Comparison of ENCODE assay signal across 8 mouse cellular contexts in the genomic region with DNA sequence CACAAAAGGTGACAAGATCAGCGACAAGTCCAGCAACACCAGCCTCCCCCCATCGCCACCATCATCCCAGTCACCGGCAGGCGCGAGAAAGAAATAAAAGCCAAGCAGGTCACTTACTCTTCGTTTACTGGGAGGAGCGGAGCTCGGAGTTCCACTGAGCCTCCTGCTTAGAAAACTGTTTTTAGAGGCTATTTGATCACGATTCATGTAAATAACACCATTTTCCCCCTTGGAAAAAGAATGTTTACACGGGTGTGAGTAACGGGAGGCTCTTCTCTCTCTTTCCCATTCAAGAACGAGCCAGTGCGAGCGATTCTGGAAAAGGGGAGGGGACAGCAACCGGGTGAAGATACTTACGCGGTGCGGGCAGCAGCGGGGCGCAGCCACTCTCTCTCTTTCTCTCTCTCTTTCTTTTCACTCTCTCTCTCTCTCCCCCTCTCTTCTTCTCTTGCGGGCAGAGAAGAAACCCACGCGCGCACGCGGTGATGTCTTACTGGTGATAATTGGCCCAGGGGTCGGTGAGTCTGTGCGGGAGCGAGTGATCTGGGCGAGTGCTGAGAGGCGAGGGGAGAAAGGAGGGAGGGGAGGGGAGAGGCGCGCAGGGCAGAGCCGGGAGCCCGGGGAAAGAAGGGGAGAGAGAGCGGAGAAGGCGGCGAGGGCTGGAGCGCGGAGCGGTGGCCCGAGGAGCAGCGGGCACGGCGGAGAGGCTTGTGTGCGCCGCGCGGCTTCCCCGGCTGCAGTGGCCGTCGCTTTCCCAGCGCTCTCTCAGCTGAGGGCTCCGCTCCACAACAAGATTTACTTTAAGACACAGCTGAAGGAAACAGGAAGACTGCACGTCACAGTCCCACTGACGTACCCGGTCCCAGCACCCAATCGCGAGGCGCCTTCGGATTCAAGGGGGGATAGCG. TPM values are rescaled to one million over a fixed set of nuclear protein-coding genes. Genes with fewer than 3 reads are reported as not detected.
DNase-seq lines count a peak whose midpoint lies in the region; ATAC-seq and TF ChIP-seq lines count a peak whose summit lies in the region.

A gene (minus strand): TSS at position 804 of the 908 bp plus-strand sequence.

- peaks cover 67% of the 10 kb centered on the region for H3K4me1 ChIP-seq in hindbrain, embryonic 13.5 days (replicated peaks)
- H3K4me1 ChIP-seq in lung, embryonic 14.5 days (ENCODE audit: insufficient read depth): peaks cover 6% of the 10 kb centered on the region; the same call in 1 of the 2 replicates

- H3K9ac ChIP-seq in hindbrain, embryonic 13.5 days: peak within 1 kb of the TSS; percentile 84
- H3K9ac ChIP-seq in lung, embryonic 14.5 days: peak within 1 kb of the TSS; percentile 42

- under 1% methylated on average over 48 of the region's 62 CpGs for WGBS in hindbrain, embryonic 13.5 days
- under 1% methylated on average over 61 of the region's 62 CpGs for whole genome bisulfite sequencing in lung, embryonic 14.5 days

- DNase-seq in adrenal gland, adult 2 months: peak; percentile 93
- DNase-seq in cerebellum, adult 9-11 months: peak; percentile 89
- peak; percentile 43 for DNase-seq in gastrocnemius, adult 18-20 months (ENCODE audit: low spot score)
- DNase-seq in layer of hippocampus, postnatal 14 days (ENCODE audit: low spot score in 2 of 2): peak; percentile 76 to 81
- DNase-seq in lung, embryonic 14.5 days: peak; percentile 89
- DNase-seq in retina, postnatal 7 days (ENCODE audit: low read depth, low spot score): peak; percentile 56
- no peak for DNase-seq in natural killer cell, adult 2 months (ENCODE audit: low spot score in 2 of 2)

- peak; percentile 93 for ATAC-seq in hindbrain, embryonic 13.5 days (ENCODE audit: low FRiP score)
- peak; percentile 90 for ATAC-seq in lung, embryonic 14.5 days (ENCODE audit: insufficient read depth)

- no peak for TF ChIP-seq CTCF in lung, embryonic 14.5 days (IDR thresholded peaks at IDR 0.05; ENCODE audit: low read depth)

- H3K4me3 ChIP-seq in hindbrain, embryonic 13.5 days: peak within 1 kb of the TSS; percentile 67
- H3K4me3 ChIP-seq in lung, embryonic 14.5 days (ENCODE audit: low read depth, low read length): peak within 1 kb of the TSS; percentile 56

- H3K27me3 ChIP-seq in hindbrain, embryonic 13.5 days: peaks cover 30% of the 10 kb centered on the region
- peaks cover 82% of the 10 kb centered on the region for H3K27me3 ChIP-seq in lung, embryonic 14.5 days (ENCODE audit: insufficient read depth, low read length)

- peak within 1 kb of the TSS; percentile 91 for H3K27ac ChIP-seq in hindbrain, embryonic 13.5 days
- peak within 1 kb of the TSS; percentile 65; the same call in 1 of the 2 replicates for H3K27ac ChIP-seq in lung, embryonic 14.5 days (ENCODE audit: low read depth)

- no peaks in the 10 kb centered on the region for H3K36me3 ChIP-seq in hindbrain, embryonic 13.5 days
- no peaks in the 10 kb centered on the region for H3K36me3 ChIP-seq in lung, embryonic 14.5 days (ENCODE audit: insufficient read depth)

- H3K9me3 ChIP-seq in hindbrain, embryonic 13.5 days: no peaks in the 10 kb centered on the region
- H3K9me3 ChIP-seq in lung, embryonic 14.5 days (ENCODE audit: low read depth, low read length): no peaks in the 10 kb centered on the region

- peak within 1 kb of the TSS; percentile 96 for H3K4me2 ChIP-seq in hindbrain, embryonic 13.5 days
- H3K4me2 ChIP-seq in lung, embryonic 14.5 days: peak within 1 kb of the TSS; percentile 96

RNA-seq across cellular contexts. Expression of the gene that starts here (rescaled TPM):
- total RNA-seq in adrenal gland, adult 2 months (2021): 10 to 100 TPM; 33.4 to 34.0 TPM
- 17.4 and 22.8 TPM in 2 replicates for polyA plus RNA-seq in adrenal gland, adult 2 months (2012; rRNA removed)
- total RNA-seq in gastrocnemius, adult 18-20 months (2021): 1 to 10 TPM; 2.1 to 3.0 TPM
- polyA plus RNA-seq in hindbrain, embryonic 13.5 days (2015; fragmentation: Nextera tagmentation; extraction: Ambion mirVana): 7.8 and 8.8 TPM in 2 replicates
- 100 to 1,000 TPM; 104 to 105 TPM for total RNA-seq in layer of hippocampus, postnatal 14 days (2021)
- 2.0 and 2.4 TPM in 2 replicates for polyA plus RNA-seq in lung, embryonic 14.5 days (2014; fragmentation: Nextera tagmentation; extraction: Ambion mirVana)

Comparison
In these comparisons a context has a peak if more than half of its experiments do, and no peak if none do; other contexts are left out.
1. RNA of the gene that starts here (total RNA-seq): 104 to 105 TPM in layer of hippocampus, postnatal 14 days and 33.4 to 34.0 TPM in adrenal gland, adult 2 months; 2.1 to 3.0 TPM in gastrocnemius, adult 18-20 months; every median in the first group is over 4 times any median in the second.
2. DNase-seq: peak in adrenal gland, adult 2 months (single experiment), cerebellum, adult 9-11 months (single experiment), gastrocnemius, adult 18-20 months (single experiment), layer of hippocampus, postnatal 14 days (2 of 2), lung, embryonic 14.5 days (single experiment) and retina, postnatal 7 days (single experiment); none in natural killer cell, adult 2 months (0 of 2).